Mouse (Mus musculus) lung, embryonic 15.5 days (tissue): ENCODE results near the gene Mlip. TPM values are rescaled to one million over a fixed set of nuclear protein-coding genes. Genes with fewer than 3 reads are reported as not detected.
"Not testable (repeated sequence)": the region's sequence is repeated elsewhere in the genome, so short reads cannot be mapped to it uniquely, and the experiment has no call there.

Experiments
- ATAC-seq: fragments of 200-750 bp; cut with Nextera tagmentation; 2 replicates; pipeline ENCODE4 v1.8.0; 2017; ENCODE audit warnings: moderate number of reproducible peaks, borderline replicate concordance; ENCODE audit not compliant: low FRiP score, low TSS enrichment; ENCODE audit errors: extremely low read depth
- H3K27ac ChIP-seq: fragments of 300-500 bp; sonication (generic); 2 replicates; pipeline ENCODE4 v1.5.1; 2015; ENCODE audit warnings: moderate library complexity, mild to moderate bottlenecking, inconsistent platforms
- H3K27me3 ChIP-seq: fragments of 300-500 bp; sonication (generic); 2 replicates; pipeline ENCODE4 v1.6.1; 2015; ENCODE audit warnings: inconsistent platforms
- H3K36me3 ChIP-seq: fragments of 300-500 bp; sonication (generic); 2 replicates; pipeline ENCODE4 v1.6.1; 2015; ENCODE audit warnings: inconsistent platforms
- H3K4me1 ChIP-seq: fragments of 300-500 bp; sonication (generic); 2 replicates; pipeline ENCODE4 v1.6.1; 2015; ENCODE audit warnings: inconsistent platforms
- H3K4me2 ChIP-seq: fragments of 300-500 bp; sonication (generic); 2 replicates; pipeline ENCODE4 v1.6.1; 2015; ENCODE audit warnings: inconsistent platforms, mild to moderate bottlenecking, moderate library complexity
- H3K4me3 ChIP-seq: fragments of 300-500 bp; sonication (generic); 2 replicates; pipeline ENCODE4 v1.5.1; 2015; ENCODE audit warnings: mild to moderate bottlenecking, inconsistent platforms
- H3K9ac ChIP-seq: fragments of 300-500 bp; sonication (generic); 2 replicates; pipeline ENCODE4 v1.6.1; 2015; ENCODE audit warnings: inconsistent platforms
- H3K9me3 ChIP-seq: fragments of 300-500 bp; sonication (generic); 2 replicates; pipeline ENCODE4 v1.6.1; 2016; ENCODE audit warnings: inconsistent platforms
- WGBS: fragments of 180-500 bp; shearing (Covaris S2); methylation state at CpG from one replicate; pipeline ENCODE4 v1.1.7; 2015; 5-methylcytosine and 5-hydroxymethylcytosine counted together
- polyA plus RNA-seq: library from polyadenylated mRNA; unstranded; fragments of >200 nt; fragmentation: Nextera tagmentation; extraction: Ambion mirVana; gene quantifications from 2 replicates; pipeline ENCODE4 v1.2.1, GENCODE M21; 2015

Gene Mlip
- polyA plus RNA-seq, 1 experiment from 2014 or later, result 5.7 TPM

DNA sequence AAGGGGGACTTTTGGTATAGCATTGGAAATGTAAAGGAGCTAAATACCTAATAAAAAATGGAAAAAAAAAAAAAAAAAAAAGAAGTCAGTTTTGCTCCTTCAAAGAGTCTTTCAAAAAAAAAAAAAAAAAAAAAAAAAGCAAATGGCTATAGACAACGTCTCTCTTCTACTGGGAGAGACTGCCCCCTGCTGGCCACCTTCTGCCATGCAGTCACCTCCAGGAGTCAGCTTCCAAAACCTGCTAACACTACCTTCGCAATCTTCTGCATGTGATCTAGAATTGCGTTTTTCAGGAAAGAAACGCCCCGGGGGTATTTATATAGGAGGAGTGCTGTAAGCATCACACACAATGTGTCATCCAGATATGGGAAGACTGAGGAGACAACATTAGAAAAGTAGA is 26.9 kb upstream of the Mlip start:
- H3K27ac ChIP-seq, result no peak overlapping the region
- no peak for ATAC-seq
- no peaks in the 10 kb centered on the region for H3K9me3 ChIP-seq
- no peak overlapping the region for H3K4me2 ChIP-seq
- no peaks in the 10 kb centered on the region for H3K27me3 ChIP-seq
- 30% methylated on average over 5 of the region's 5 CpGs for WGBS
- H3K36me3 ChIP-seq, result no peaks in the 10 kb centered on the region
- H3K4me3 ChIP-seq, result no peak overlapping the region
- no peak overlapping the region for H3K9ac ChIP-seq
- peaks cover 12% of the 10 kb centered on the region for H3K4me1 ChIP-seq

DNA sequence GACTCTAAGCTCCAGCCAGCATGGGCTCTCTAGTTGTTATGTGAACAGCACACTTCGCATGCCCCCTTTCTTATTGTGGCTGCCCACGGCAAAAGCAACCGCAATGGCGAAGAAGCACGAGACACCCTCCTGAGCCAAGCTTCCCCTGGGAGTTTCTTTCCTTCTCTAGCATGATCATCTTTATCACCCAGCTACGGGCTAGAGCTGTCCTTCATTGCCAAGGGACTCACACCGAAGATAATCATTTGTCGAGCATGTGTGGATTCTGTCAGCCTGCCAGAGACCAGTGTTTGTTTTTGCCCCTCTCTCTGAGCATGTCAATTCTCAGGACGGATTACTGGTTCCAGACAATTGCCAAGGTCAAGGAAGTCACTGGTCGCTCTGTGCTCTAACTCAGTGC is 24.9 kb upstream of the Mlip start:
- H3K4me2 ChIP-seq, result no peak overlapping the region
- H3K9me3 ChIP-seq, result no peaks in the 10 kb centered on the region
- H3K9ac ChIP-seq, result no peak overlapping the region
- H3K27me3 ChIP-seq, result no peaks in the 10 kb centered on the region
- H3K4me1 ChIP-seq, result peaks cover 9% of the 10 kb centered on the region
- H3K27ac ChIP-seq, result no peak overlapping the region
- no peaks in the 10 kb centered on the region for H3K36me3 ChIP-seq
- WGBS, result 52% methylated on average over 10 of the region's 10 CpGs
- H3K4me3 ChIP-seq, result no peak overlapping the region
- ATAC-seq, result no peak

DNA sequence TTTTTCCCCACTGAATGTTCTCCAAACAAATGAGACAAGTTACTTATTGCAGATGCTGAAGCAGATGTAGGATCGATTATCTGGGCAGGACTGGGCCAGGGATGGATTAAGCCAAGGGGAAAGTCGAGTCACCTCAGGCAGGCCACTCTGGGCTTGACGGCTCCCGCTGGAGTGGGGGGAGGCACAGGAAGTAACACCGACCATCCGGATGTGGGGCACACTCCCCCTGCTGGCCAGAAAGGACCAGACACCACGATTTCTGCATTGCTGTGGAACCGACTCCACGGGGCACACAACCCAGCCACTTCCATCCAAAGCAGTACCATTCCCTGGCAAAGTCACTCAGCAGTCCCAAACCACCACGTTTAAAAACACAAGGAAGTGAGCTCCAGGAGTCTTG is 24.3 kb upstream of the Mlip start:
- Histone ChIP-seq H3K27ac (no peak overlapping the region), H3K36me3 (no peaks in the 10 kb centered on the region), H3K4me3 (no peak overlapping the region), H3K4me2 (no peak overlapping the region), H3K27me3 (no peaks in the 10 kb centered on the region), H3K9me3 (no peaks in the 10 kb centered on the region), H3K4me1 (peaks cover 5% of the 10 kb centered on the region), H3K9ac (no peak overlapping the region)
- ATAC-seq, result no peak
- WGBS, result 67% methylated on average over 10 of the region's 10 CpGs

DNA sequence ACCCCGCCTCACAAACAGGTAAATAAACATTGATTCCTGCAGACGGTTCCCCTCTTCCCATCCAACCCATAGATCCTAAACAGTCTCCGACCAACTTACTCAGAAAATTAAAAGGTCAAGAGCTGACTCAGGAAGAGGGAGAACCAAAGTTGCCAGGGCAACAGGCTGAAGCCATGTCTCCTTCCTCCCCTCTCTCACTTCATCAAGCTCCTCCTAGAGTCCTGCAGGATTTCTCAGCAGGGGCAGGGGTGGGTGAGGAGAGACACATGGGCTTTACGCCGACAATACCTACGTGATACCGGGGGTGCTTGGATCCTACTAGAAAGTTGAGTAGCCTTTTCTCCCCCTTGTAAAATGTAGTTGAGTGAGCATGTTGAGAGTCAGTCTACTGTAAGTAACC is 23.8 kb upstream of the Mlip start:
- Histone ChIP-seq H3K36me3 (no peaks in the 10 kb centered on the region), H3K9ac (no peak overlapping the region), H3K4me3 (no peak overlapping the region), H3K9me3 (no peaks in the 10 kb centered on the region), H3K4me2 (no peak overlapping the region), H3K27ac (no peak overlapping the region), H3K4me1 (peaks cover 5% of the 10 kb centered on the region), H3K27me3 (no peaks in the 10 kb centered on the region)
- 82% methylated on average over 7 of the region's 7 CpGs for WGBS
- ATAC-seq, result no peak

DNA sequence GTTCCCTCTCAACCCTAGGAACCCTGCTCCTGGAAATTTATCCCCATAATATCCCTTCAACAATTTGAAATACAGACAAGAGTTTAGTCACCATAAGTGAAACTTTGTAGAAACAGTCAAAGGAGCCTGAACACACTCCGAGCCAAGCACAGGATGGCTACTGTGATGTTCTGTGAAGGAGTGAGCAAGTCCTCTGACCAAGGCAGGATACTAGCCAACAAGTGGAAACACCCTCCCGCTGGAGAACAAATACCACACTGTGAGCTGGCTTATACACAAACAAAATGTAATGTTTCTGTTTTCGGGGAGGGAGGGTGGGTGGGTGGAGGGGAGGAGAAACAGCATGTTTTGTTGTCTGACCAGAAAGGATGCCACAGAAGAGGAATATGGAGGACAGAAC is 17.9 kb upstream of the Mlip start:
- Histone ChIP-seq H3K4me2 (no peak overlapping the region), H3K4me1 (no peaks in the 10 kb centered on the region), H3K27me3 (no peaks in the 10 kb centered on the region), H3K4me3 (no peak overlapping the region), H3K36me3 (no peaks in the 10 kb centered on the region), H3K9ac (no peak overlapping the region), H3K9me3 (no peaks in the 10 kb centered on the region), H3K27ac (no peak overlapping the region)
- no peak for ATAC-seq
- 61% methylated on average over 3 of the region's 3 CpGs for WGBS

DNA sequence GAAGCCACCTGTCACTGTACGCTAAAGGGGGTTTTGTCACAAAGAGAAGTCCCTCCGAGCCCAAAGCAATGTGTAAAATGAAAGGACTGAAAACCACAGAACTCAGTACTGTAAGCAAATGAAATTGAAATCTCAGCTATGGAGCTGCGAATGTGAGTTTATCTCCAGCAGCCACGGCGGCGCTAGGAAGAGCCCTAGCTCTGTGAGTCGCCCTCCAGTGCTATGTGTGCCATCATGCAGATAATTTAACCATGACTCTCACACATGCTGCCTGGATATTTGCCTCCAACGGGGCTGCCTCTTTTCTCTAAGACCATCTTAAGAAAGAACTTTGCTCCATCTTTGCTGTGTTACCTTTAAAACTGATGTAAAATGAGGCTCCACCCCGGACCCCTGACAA is 16.5 kb upstream of the Mlip start:
- ATAC-seq, result no peak

DNA sequence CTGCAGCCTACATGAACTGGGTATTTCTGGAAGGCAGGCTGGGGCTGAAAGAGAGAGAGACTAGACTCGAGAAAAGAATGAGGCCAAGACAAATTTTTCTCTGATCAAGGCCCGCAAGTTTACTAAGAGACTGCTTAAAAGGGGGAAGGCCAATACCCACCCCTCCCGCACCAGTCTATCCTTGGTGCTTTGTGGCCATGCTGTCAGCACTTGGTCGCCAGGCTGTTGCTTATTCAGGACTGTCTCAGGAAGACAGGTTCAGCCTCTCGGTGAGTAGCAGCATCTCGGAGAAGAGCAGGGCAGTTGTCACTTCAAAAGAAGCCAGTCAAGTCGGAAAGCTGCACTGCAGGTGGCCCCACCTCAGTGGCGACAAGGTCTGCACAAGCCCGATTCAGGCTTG is 11.9 kb upstream of the Mlip start:
- ATAC-seq, H3K4me2 ChIP-seq: not testable (repeated sequence)
- 65% methylated on average over 9 of the region's 9 CpGs for WGBS

More for the DNA sequence above, 16.5 kb upstream of the Mlip start:
- H3K4me3 ChIP-seq, result no peak overlapping the region
- H3K27ac ChIP-seq, result no peak overlapping the region
- H3K4me2 ChIP-seq, result no peak overlapping the region
- no peaks in the 10 kb centered on the region for H3K27me3 ChIP-seq
- no peaks in the 10 kb centered on the region for H3K9me3 ChIP-seq
- H3K4me1 ChIP-seq, result no peaks in the 10 kb centered on the region
- H3K9ac ChIP-seq, result no peak overlapping the region
- H3K36me3 ChIP-seq, result no peaks in the 10 kb centered on the region
- 73% methylated on average over 9 of the region's 9 CpGs for WGBS

DNA sequence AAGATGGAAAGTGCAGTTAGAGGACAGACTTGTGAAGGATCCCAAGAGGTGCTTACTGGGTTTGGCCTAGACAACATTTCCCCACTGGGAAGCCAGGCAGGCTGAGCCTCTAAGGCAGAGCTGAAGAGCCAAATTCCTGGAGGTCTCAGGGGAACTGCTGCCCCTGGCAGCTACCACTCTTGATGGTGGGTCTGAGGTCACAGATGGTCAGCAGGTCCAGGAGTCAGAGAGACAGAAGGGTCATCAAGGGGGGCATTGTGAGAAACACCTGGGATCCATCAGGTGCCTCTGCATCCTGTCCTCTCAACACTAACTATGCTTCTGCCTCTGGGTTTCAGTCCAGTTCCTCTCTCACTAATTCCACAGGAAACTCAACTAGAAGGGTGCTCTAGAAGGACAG is 10.1 kb upstream of the Mlip start:
- no peak for ATAC-seq
- no peak overlapping the region for H3K4me3 ChIP-seq
- no peaks in the 10 kb centered on the region for H3K36me3 ChIP-seq
- H3K27ac ChIP-seq, result no peak overlapping the region
- H3K9me3 ChIP-seq, result no peaks in the 10 kb centered on the region
- no peaks in the 10 kb centered on the region for H3K27me3 ChIP-seq
- H3K9ac ChIP-seq, result no peak overlapping the region
- no peak overlapping the region for H3K4me2 ChIP-seq
- no peaks in the 10 kb centered on the region for H3K4me1 ChIP-seq

More for the DNA sequence above, 11.9 kb upstream of the Mlip start:
- H3K27me3 ChIP-seq, H3K36me3 ChIP-seq, H3K9me3 ChIP-seq, H3K9ac ChIP-seq, H3K27ac ChIP-seq, H3K4me3 ChIP-seq, H3K4me1 ChIP-seq: not testable (repeated sequence)

DNA sequence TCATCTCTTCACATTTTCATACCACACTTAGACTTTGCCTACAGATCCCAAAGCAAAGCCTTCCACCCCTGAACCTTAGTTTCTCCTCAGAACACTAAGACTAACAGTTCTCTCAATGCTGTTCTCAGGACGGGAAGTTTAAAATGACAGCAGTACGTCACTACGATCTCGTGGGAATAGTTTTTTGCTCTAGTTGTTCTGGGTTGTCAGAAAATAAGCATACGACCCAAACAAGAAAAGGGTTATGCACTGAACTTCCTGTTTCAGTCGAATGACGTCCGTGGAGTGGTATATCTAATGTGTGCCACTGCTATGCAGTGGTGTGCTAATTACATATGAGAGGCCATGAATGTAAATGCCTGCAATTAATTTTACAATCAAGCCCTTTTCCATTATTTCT is 7.9 kb upstream of the Mlip start:
- no peaks in the 10 kb centered on the region for H3K9me3 ChIP-seq
- H3K4me2 ChIP-seq, result no peak overlapping the region
- no peak overlapping the region for H3K4me3 ChIP-seq
- no peaks in the 10 kb centered on the region for H3K36me3 ChIP-seq
- H3K27me3 ChIP-seq, result no peaks in the 10 kb centered on the region
- no peak overlapping the region for H3K9ac ChIP-seq
- H3K4me1 ChIP-seq, result no peaks in the 10 kb centered on the region
- no peak for ATAC-seq
- H3K27ac ChIP-seq, result no peak overlapping the region
- WGBS, result 77% methylated on average over 8 of the region's 8 CpGs

DNA sequence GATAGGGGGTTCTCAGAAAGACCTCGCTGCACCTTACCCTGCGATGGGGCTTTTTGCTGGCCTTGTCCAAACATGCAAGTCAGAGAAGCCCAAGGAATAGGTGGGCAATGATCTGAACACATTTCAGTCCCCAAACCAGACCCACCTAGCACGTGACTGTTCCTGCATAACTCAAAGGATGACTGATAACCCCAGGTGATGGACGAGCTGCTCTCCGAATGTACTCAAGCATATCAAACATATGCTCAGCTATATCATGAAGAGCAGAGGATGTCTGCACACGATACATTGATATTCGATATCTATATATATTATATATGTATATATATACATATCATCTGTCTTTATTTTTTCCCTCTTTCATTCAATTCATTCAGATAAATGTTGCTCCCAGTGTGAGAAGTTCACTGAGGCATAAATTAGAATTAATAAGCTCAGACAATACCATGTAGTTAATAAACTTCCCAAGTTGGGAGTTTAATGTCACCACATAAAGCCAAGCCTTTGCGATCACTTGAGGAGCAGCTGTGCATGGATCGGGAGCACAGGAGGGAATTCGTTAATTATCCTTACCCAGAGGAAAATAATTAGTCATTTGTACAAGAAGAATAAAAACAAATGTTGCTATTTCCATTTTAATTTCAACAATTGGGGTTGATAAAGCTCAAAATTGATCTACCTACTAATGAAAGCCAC is 6.7 kb upstream of the Mlip start:
- no peak for ATAC-seq
- H3K9ac ChIP-seq, result no peak overlapping the region
- H3K4me2 ChIP-seq, result no peak overlapping the region
- no peaks in the 10 kb centered on the region for H3K36me3 ChIP-seq
- H3K27me3 ChIP-seq, result no peaks in the 10 kb centered on the region
- H3K4me3 ChIP-seq, result no peak overlapping the region
- no peaks in the 10 kb centered on the region for H3K9me3 ChIP-seq
- 83% methylated on average over 10 of the region's 10 CpGs for WGBS
- H3K4me1 ChIP-seq, result no peaks in the 10 kb centered on the region
- H3K27ac ChIP-seq, result no peak overlapping the region

DNA sequence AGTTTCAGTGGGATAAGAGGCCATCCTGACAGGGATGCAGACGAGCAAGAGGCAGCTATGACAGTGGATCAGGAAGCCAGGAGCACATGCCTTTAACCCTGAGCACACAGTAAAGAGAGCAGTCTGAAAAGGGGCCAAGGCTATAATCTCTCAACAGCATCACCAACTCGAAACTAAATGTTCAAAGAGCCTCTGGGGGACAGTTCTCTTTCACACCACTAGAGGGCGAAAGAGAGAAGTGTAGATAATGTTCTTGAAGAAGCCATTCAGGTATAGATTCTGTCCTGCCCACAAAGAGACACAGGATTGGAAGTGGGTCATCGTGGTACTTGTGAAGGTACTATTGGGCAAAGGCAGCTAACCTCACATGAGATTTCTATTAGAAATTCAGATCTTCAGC is 1.2 kb upstream of the Mlip start:
- Histone ChIP-seq H3K9ac (no peak overlapping the region), H3K4me1 (no peaks in the 10 kb centered on the region), H3K9me3 (no peaks in the 10 kb centered on the region), H3K36me3 (no peaks in the 10 kb centered on the region), H3K4me3 (no peak overlapping the region), H3K27ac (no peak overlapping the region), H3K27me3 (no peaks in the 10 kb centered on the region), H3K4me2 (no peak overlapping the region)
- 77% methylated on average over 4 of the region's 4 CpGs for WGBS
- no peak for ATAC-seq

DNA sequence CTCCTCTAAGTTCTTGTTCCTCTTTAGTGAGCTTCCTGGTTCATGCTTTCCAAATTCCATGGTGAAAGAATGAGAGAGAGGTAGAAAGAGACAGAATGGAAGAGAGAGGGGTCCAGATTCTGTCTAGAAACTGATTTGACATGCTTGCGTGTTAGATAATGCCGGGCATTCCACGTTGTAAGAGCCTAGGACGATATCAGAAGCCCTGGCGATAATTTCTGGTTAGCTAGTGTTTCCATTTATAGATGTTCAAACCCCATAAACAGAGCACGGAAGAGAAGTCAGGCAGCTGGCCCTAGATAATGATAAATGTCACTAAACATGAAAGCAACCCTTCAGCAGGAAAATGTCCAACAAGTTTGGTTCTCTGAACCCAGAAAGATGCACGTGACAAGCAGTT is 5.1 kb downstream of the Mlip start:
- no peak for ATAC-seq
- Histone ChIP-seq H3K4me1 (no peaks in the 10 kb centered on the region), H3K9me3 (no peaks in the 10 kb centered on the region), H3K27ac (no peak overlapping the region), H3K4me2 (no peak overlapping the region), H3K36me3 (no peaks in the 10 kb centered on the region), H3K4me3 (no peak overlapping the region), H3K27me3 (no peaks in the 10 kb centered on the region), H3K9ac (no peak overlapping the region)
- 42% methylated on average over 7 of the region's 7 CpGs for WGBS

DNA sequence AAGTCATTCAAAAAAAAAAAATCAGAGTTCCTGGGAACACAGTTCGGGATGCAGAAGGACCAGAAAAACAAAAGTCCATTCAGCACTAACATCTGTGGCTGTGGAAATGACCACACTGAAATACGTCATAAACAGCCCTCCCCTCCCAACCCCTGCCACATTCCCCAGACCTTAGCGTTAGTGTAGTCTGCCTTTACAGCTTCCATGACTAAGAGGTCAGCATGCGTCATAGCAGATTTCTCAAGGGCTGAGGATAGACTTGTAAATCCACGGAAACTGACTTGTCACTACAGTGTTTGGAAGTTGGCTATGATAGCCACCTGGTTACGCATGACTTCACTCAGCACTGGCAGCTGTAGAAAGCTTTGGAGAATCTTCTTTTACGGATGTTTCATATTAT is 8.5 kb downstream of the Mlip start:
- Histone ChIP-seq H3K36me3 (no peaks in the 10 kb centered on the region), H3K4me2 (no peak overlapping the region), H3K27ac (no peak overlapping the region), H3K9me3 (no peaks in the 10 kb centered on the region), H3K4me3 (no peak overlapping the region), H3K4me1 (peaks cover 9% of the 10 kb centered on the region; the same call in 1 of the 2 replicates), H3K9ac (no peak overlapping the region), H3K27me3 (no peaks in the 10 kb centered on the region)
- WGBS, result 35% methylated on average over 7 of the region's 7 CpGs
- no peak for ATAC-seq
